Mouse (Mus musculus) cerebellum, adult 2 months (tissue): Measurements from ENCODE around the gene Vmn1r4. TPM values are rescaled to one million over a fixed set of nuclear protein-coding genes. Genes with fewer than 3 reads are reported as not detected.
A peak's percentile ranks its signal among the peaks of the same experiment; 100 is the strongest.

Experiments
- DNase-seq, 2 experiments: peaks; one replicate each; pipeline ENCODE4 v3.0.0; 2021
- H3K27ac ChIP-seq: fragments of 200-500 bp; 2 replicates; pipeline ENCODE4 v1.5.1; 2012; ENCODE audit warnings: low read length, control low read depth, inconsistent platforms; ENCODE audit not compliant: insufficient read depth
- H3K27me3 ChIP-seq: fragments of 200-500 bp; 2 replicates; pipeline ENCODE4 v1.6.1; 2012; ENCODE audit warnings: inconsistent platforms, mild to moderate bottlenecking, low read length, moderate library complexity; ENCODE audit not compliant: control insufficient read depth, insufficient read depth
- H3K4me1 ChIP-seq: fragments of 200-500 bp; 2 replicates; pipeline ENCODE4 v1.6.1; 2011; ENCODE audit warnings: low read length; ENCODE audit not compliant: control insufficient read depth, insufficient read depth
- H3K4me3 ChIP-seq: fragments of 200-500 bp; replicated peaks from 2 replicates; pipeline ENCODE3; 2011; ENCODE audit warnings: mild to moderate bottlenecking, low read depth, low read length, control low read depth; ENCODE audit not compliant: insufficient read depth
- CTCF ChIP-seq: fragments of 200-500 bp; IDR thresholded peaks from 2 replicates; pipeline ENCODE4 v1.5.1; 2011; ENCODE audit warnings: low read depth, mild to moderate bottlenecking, control low read depth, low read length, moderate library complexity, borderline replicate concordance; ENCODE audit not compliant: insufficient read depth
- POLR2A ChIP-seq: fragments of 200-500 bp; IDR thresholded peaks from 2 replicates; pipeline ENCODE4 v1.6.1; 2011; ENCODE audit warnings: low read length, control low read depth, borderline replicate concordance; ENCODE audit not compliant: insufficient read depth
- WGBS: fragments of 180-500 bp; shearing (Covaris S2); methylation state at CpG from one replicate; pipeline ENCODE4 v1.1.7; 2018; 5-methylcytosine and 5-hydroxymethylcytosine counted together
- polyA plus RNA-seq: library from polyadenylated mRNA; depleted of rRNA; stranded (reverse); fragments of >200 nt; gene quantifications from 2 replicates; pipeline ENCODE4 v1.2.3, GENCODE M21; 2012

Gene Vmn1r4
- polyA plus RNA-seq, 1 experiment = 0.59 TPM

DNA sequence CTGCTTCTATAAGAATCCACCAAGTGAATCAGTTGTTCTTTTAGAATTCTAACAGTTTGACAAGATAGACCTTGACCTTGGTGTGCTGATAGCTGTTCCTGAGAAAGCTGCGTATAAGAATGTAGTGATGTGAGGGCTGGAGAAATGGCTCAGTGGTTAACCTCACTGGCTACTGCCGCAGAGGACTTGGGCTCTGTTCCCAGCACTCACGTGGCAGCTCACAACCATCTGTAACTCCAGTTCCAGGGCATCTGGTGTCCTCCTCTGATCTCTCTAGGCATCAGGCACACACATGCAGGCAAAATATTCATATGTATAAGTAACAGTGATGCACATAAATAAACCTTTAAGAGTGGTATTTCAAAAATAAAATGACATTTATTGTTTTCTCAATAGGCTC lies 15.8 kb upstream of the Vmn1r4 start:
- no peak for TF ChIP-seq POLR2A
- TF ChIP-seq CTCF = no peak
- H3K27me3 ChIP-seq = no peaks in the 10 kb centered on the region
- peaks cover 7% of the 10 kb centered on the region for H3K4me1 ChIP-seq
- 42% methylated on average over 3 of the region's 3 CpGs for WGBS
- no peak overlapping the region for H3K4me3 ChIP-seq
- no peak overlapping the region for H3K27ac ChIP-seq
- DNase-seq = no peak

GRCm38 (mm10) chr6:56908397-56908796 lies 15.4 kb upstream of the Vmn1r4 start:
- TF ChIP-seq CTCF = no peak
- no peak for TF ChIP-seq POLR2A
- no peak for DNase-seq
- 92% methylated on average over 2 of the region's 2 CpGs for WGBS
- Histone ChIP-seq H3K4me3 (no peak overlapping the region), H3K4me1 (peaks cover 4% of the 10 kb centered on the region), H3K27ac (no peak overlapping the region), H3K27me3 (no peaks in the 10 kb centered on the region)

DNA sequence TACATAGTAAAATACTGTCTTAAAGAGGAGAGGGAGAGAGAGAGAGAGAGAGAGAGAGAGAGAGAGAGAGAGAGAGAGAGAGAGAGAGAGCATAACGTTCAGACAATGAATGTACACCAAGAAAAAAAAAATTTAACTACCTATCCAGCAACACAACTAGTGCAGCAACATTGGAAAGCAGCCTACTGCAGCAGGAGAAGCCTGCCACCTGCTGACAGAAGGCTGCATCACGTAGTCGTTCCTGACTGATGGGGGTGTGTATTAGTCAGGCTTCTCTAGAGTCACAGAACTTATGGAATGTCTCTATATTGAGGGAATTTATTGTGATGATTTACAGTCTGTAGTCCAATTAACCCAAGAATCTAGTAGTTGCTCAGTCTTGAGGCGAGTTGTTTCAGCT lies 14.9 kb upstream of the Vmn1r4 start:
- no peak overlapping the region for H3K4me3 ChIP-seq
- DNase-seq = peak; percentile 40 to 43
- H3K27me3 ChIP-seq = no peaks in the 10 kb centered on the region
- TF ChIP-seq CTCF = peak; percentile 64
- no peak for TF ChIP-seq POLR2A
- 0 out of 2 replicates have a peak, but pooled peaks cover under 1% of the 10 kb centered on the region for H3K4me1 ChIP-seq
- WGBS = 13% methylated on average over 4 of the region's 4 CpGs
- H3K27ac ChIP-seq = no peak overlapping the region

DNA sequence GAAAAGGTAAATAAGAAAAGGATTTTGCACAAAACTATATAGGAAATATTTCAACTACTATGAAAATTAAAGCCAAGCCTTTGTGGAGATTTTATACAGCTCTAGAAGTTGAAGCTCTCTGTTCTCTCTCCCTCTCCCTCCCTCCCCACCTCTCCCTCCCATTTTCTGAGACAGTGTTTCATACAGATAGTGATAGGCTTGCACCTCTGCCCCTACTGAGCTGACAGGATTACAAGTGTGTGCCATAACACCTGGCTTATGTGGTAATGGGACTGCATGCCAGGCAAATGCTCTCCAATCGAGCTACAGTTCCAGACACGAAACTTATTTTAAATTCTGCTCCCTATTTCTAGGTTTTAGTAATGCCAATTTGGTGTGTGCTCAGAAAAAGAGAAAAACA lies 12.9 kb upstream of the Vmn1r4 start:
- TF ChIP-seq CTCF = no peak
- no peak for TF ChIP-seq POLR2A
- DNase-seq = no peak
- H3K4me1 ChIP-seq = no peaks in the 10 kb centered on the region
- 74% methylated on average over 2 of the region's 2 CpGs for WGBS
- H3K27me3 ChIP-seq = no peaks in the 10 kb centered on the region
- H3K27ac ChIP-seq = no peak overlapping the region
- H3K4me3 ChIP-seq = no peak overlapping the region

- H3K27me3 ChIP-seq = no peaks in the 10 kb centered on the region
- H3K4me1 ChIP-seq = no peaks in the 10 kb centered on the region
- no peak overlapping the region for H3K27ac ChIP-seq
- H3K4me3 ChIP-seq = no peak overlapping the region
- TF ChIP-seq POLR2A (no peak), CTCF (no peak)
- WGBS = 91% methylated on average over 2 of the region's 2 CpGs
- DNase-seq = no peak
These were observed 10.5 kb upstream of the Vmn1r4 start for GRCm38 (mm10) chr6:56913092-56913858.

DNA sequence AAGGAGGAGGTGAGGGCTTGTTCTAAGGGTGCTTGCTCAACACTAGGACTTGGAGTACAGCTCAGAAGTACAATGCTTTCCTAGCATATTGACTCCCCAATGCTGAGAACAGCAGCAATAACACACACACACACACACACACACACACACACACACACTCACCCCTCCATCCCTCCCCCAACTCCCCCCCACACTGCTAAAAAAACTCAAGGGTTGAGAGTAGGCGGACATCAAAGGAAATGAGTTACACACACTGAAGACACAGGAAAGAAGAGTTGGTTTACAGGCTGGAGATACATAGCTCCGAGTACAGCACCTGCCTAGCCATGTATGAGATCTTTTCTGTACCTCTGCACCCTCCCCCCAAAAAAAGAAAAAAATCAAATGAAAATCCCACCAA lies 7.5 kb upstream of the Vmn1r4 start:
- no peak for TF ChIP-seq POLR2A
- TF ChIP-seq CTCF = no peak
- WGBS = 91% methylated on average over 2 of the region's 2 CpGs
- Histone ChIP-seq H3K27me3 (no peaks in the 10 kb centered on the region), H3K4me3 (no peak overlapping the region), H3K4me1 (no peaks in the 10 kb centered on the region), H3K27ac (no peak overlapping the region)
- no peak for DNase-seq

DNA sequence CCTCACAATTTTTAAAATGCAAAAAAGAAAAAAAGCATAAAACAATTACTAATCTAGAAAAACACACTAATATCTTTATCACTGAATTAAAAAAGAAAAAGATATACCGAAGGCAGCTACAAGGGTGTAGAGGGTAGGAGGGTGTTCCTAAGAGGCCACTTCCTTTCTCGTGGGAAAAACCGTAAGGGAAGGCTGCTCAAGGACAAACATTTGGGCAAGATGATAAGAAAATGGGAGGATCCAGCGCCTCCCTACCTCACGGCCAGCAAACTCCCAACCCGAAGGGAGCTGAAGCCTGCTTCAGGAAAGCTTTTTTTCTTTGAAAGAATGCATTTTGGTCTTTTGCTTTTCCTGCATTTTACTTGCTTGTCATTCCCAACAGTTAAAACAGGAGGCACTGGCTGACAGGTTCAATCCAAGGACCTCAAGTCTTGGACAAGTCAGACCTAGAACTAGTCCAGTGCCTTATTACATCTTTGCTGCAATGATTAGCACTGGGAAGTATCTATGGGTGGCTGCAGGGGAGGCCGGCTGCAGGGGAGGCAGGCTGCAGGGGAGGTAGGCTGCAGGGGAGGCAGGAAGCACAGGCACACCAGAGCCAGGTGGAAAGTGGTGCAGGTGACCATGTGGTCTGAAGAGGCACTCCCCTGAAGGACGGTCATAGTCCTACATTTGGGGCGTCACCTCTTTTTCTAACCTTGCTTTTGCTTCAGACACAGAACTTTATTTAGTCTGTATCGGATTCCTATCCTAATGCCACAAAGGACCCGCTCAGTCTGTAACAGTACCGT lies 6.0 kb upstream of the Vmn1r4 start:
- H3K27ac ChIP-seq = no peak overlapping the region
- TF ChIP-seq POLR2A = no peak
- no peak for TF ChIP-seq CTCF
- H3K4me3 ChIP-seq = no peak overlapping the region
- no peak for DNase-seq
- H3K4me1 ChIP-seq = no peaks in the 10 kb centered on the region; the same call in 1 of the 2 replicates
- 82% methylated on average over 12 of the region's 12 CpGs for WGBS
- H3K27me3 ChIP-seq = no peaks in the 10 kb centered on the region
